Mouse (Mus musculus) gonadal fat pad, adult 2 months (tissue): ENCODE results near the gene Vsx2. TPM values are rescaled to one million over a fixed set of nuclear protein-coding genes. Genes with fewer than 3 reads are reported as not detected.

ENCODE experiments used
- DNase-seq: peaks from one replicate; pipeline ENCODE4 v3.0.0-alpha.2; 2012; ENCODE audit warnings: low read depth
- polyA plus RNA-seq: library from polyadenylated mRNA; depleted of rRNA; stranded (reverse); fragments of >200 nt; gene quantifications from 2 replicates; pipeline ENCODE4 v1.2.3, GENCODE M21; 2012

The Vsx2 gene
- polyA plus RNA-seq, 1 experiment = not detected

DNA sequence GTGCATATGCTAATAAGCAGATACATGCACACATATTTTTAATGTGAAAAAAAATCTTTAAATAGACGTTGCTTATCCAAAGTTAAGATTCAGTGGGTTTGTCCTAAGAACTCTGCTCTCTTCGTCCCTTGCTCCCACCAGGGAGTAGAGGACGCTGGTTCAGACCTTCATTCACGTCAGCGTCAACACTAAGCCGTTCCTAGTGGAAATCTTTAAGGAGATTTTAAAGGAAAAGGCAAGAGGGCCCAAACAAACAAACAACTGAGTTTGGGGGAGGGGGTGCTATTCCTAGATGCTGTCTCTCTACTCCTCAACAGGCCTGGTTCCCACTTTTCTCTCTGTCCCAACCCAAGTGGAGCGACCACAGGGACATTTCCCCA lies 2.8 kb downstream of the Vsx2 start:
- no peak for DNase-seq

DNA sequence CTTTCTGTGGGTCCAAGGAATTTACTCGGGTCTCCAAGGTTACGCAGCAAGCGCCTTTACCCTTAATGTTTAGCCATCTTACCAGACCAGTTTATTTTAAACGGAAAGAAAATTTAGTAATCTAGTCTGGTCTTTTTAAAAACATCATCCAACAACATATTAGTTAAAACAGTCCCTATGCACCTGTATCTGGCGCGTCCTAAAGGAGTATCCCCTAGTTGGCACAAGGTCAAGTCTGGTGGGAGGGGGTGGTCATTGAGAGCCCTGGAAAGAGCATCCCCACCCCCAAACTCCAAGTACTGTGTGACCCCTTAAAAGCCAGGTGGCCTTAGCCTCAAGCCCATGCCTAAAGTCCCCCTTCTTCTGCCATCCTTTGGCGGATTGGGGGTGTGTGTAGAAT lies 3.5 kb downstream of the Vsx2 start:
- no peak for DNase-seq

DNA sequence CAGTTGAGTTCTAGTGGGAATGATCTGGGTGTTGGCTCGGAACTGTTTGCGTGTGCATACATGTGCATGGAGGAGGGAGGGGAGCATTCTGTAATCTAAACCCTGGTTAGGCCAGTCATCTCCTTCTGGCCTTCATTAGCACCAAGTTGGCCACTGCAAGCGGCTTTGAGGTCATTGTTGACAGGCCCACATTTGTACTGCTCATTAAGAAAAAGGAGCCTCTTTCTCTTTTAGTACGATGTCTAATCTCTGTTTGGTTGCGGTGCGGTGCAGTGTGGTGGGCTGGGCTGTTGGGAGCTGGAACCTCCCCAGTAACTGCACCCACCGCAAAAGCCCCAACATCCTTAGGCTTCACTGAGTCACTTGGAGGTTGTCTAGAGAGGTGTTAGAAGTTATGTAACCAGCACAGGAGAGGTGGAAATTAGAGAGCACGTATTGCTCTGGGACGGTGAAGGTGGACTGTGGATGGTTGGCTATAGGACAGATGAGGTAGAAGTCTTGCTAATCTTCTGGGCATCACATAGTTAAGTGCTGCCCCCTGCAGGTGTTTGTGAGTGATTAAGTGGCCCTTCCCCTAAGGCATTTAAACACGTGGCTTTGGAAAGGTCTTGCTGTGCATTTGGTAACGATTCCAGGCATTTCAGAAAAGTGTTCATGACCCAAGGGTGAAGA lies 8.3 kb downstream of the Vsx2 start:
- no peak for DNase-seq

DNA sequence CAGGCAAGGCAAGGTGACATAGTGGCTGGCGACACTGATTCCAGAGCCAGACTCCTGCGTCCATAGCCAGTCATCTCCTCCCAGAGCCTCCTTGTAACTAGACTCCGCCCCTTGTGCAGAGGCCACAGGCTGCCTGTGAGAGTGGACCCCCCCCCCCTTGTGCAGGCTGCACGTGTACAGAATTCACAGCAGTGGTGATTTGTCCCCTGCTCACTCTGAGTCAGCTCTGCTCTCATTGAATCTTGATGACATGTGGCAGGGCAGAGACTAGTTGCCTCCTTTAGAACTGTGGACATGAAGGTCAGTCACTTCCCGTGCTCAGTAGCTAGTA lies 8.8 kb downstream of the Vsx2 start:
- no peak for DNase-seq

DNA sequence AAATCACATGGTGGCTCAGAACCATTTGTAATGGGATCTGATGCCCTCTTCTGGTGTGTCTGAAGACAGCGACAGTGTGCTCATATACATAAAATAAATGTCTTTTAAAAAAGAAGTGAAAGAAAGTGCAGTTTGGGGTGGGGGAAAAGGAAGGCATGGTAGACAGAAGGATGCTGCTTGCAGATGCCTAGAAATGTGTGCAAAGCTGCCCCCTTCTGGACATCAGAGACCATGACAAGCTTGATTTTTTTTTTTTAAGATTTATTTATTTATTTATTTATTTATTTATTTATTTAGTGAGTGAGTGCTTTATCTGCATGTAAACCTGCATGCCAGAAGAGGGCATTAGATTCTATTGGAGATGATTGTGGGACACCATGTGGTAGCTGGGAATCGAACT lies 11.7 kb downstream of the Vsx2 start:
- DNase-seq = no peak

- DNase-seq = peak; percentile 14
These were observed 20.5 kb downstream of the Vsx2 start for GRCm38 (mm10) chr12:84589825-84590761.

GRCm38 (mm10) chr12:84598324-84598723 lies 28.8 kb downstream of the Vsx2 start:
- DNase-seq = no peak

GRCm38 (mm10) chr12:84604001-84604400 lies 34.4 kb downstream of the Vsx2 start:
- DNase-seq = no peak

- no peak for DNase-seq
These were observed 36.3 kb downstream of the Vsx2 start for GRCm38 (mm10) chr12:84605860-84606259.

DNA sequence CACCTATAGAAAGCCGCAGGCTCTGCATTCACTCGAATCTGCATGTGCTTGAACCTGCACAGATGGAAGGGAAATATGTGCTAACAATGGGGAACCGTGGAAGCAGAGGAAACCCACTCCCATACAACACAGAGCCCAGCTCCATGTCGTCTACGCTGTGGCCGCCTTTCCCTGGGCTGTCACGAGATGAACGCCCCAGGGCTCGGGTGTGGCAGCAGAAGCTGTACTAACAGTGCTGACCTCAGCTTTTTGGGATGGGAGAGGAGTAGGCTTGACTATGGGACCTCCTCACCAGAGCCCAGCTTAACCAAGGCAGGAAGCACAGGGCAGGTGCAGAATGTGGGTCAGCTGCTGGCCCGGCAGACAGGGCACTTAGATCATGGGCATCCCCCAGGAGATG lies 42.2 kb downstream of the Vsx2 start:
- DNase-seq = no peak

DNA sequence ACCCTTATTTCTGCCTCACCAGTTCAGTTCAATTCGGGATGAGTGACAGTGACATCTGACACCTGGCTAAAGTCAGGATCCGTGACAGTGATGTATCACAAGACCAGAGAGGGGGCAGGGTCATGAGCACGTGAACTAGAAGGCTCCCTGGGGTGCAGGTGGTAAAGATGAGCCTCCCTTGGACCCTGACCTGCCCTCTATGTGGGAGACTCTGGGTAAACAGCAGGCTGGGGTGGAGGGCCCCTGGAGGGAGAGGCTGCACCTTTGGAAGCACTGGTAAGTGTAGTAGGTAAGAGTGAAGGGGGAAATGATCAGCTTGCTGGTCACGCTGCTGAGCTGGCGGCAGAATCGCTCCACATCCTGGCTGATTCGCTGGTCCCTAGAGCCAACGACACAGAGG lies 43.0 kb downstream of the Vsx2 start:
- DNase-seq = no peak

DNA sequence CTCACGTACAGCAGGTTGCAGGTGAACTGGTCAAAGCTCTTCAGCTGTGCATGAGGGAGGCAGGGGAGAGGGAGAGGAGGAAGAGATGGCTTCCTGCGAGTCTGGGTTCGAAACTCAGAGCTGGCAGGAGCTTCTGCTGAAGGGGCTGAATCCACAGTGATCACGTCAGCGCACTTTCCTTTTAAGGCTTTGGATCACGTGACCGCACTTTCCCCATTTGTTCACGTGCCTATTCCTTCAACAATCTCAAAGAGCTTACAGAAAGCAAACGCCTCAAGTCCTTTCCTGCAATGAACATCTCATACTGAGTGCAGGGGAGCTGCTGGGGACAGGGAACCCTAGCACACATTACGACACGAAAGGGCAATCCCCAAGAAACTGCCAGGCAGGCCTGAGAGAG lies 44.4 kb downstream of the Vsx2 start:
- DNase-seq = no peak

DNA sequence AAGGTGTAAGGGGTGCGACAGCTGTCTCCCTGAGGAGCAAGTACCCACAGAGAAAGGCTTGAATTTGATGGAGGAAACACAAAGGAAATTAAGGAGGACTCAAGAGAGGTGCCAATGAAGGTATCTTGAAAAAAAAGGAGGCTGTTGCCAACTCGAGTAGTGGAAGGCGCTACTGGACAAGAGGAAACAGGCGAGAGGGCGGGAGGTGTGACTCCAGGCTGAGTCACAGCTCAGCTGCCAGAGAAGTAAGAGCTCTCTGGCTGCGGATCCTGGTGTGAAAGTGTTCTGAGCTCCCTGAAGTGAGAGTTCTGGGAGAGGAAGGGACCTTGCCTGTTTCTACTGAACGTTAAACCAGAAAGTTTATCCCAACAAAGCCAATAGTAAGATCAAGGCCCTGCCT lies 45.0 kb downstream of the Vsx2 start:
- DNase-seq = no peak

GRCm38 (mm10) chr12:84616977-84617630 lies 47.5 kb downstream of the Vsx2 start, which contains the start of gene Abcd4:
Gene Abcd4 (minus strand): TSS chr12:84617413.
- DNase-seq = no peak

DNA sequence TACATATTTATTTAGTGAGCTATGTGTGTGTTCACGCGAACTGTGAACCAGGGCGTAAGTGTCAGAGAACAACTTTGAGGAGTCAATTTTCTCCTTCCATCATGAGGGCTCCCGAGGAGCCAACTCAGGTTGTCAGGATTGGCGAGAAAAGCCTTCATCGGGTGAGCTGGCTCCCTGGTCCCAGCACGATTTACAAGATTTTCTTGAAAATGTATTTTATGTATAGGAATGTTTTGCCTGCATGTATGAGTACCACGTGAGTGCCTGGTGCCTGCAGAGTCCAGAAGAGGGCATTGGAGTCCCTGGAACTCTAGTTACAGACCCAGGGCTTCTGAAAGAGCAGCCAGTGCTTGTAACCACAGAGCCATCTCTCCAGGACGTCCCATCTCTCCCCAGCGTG lies 48.1 kb downstream of the Vsx2 start:
- DNase-seq = no peak

DNA sequence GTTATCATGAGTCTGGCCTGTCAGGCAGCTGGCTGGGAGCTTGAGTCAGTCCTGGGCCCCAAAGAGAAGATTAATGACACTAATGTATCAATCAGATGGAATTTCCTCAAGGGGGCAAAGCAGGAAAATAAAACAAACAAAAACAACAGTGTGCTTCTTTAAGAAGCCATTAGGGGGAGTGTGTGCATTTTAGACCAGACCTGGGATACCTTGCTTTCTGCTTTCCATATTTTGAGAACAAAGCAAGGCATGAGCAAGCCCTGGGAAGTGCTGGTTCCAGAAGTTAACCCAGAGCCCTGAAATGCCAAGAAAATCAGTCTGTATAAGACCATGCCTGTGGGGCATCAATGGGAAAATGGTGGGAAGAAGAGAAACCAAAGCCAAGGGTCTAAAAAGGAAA lies 51.4 kb downstream of the Vsx2 start:
- DNase-seq = no peak

- DNase-seq = no peak
These were observed 55.0 kb downstream of the Vsx2 start for GRCm38 (mm10) chr12:84624601-84625000.

DNA sequence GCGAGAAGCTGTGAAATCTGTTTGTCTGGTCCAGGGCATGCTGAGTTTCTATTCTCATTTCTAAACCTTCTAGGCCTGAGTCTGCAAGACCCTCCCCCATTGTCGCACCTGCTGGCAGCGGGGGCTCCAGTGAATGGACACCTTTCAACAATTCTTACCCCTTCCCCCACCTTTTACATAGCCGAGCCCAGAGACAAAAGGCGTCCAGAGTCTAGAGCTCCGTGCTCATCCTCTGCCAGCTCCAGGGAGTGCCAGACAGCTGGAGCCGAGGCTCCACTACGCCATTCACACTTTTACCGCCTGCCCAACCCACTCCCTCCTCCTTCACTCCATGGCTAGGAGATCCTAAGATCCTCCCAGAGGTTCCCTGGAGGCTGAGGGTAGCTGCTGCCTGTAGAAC lies 55.6 kb downstream of the Vsx2 start:
- no peak for DNase-seq

DNA sequence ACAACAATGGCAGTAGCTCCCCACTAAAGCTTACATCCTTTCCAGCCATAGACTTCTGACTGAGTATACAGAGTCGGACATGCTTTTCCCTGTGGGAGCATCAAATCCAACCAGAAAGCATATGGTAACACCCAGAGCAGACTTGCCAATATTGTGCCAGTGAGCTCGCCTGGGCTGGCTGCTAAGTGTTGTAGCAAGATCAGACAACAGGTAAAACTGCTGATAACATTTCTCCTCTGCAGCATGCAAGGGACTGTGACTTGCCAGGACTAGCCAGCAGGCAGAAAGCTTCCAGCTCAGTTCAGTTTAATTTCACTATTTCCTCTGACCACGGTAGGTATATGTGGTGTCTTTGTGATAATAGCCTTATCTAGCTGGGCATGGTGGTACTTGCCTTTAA lies 62.3 kb downstream of the Vsx2 start:
- no peak for DNase-seq

DNA sequence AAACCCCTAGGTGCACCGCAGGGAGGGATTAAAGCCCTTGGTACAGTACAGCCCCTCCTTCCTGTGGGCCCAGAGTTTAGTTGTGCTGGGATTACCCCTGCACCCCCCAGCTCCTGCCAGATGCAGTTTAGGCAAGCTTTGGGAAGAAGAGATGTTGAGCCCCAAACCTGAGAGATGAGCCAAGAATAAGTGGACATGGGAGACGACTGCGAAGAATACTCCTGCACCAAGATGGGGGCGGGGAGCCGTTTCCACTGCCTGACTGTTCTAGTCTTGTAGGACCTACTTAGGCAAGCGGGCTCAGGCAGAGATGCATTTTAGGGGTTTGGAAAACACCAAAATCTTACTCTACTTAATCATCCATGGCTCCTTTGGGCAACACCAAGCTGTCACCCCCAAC lies 70.7 kb downstream of the Vsx2 start:
- DNase-seq = no peak

- DNase-seq = no peak
These were observed 71.1 kb downstream of the Vsx2 start, which contains the start of gene Vrtn for GRCm38 (mm10) chr12:84640654-84641053. Gene Vrtn (plus strand): TSS chr12:84641019.
